Comparison of ENCODE assay signal across 17 mouse cellular contexts in genomic region chr2:70996438-70996837, GRCm38 (mm10). TPM values are rescaled to one million over a fixed set of nuclear protein-coding genes. Genes with fewer than 3 reads are reported as not detected.
A peak's percentile ranks its signal among the peaks of the same experiment; 100 is the strongest.
DNase-seq lines count a peak whose midpoint lies in the region; ATAC-seq and TF ChIP-seq lines count a peak whose summit lies in the region.
"Had no signal": no experiment of that assay in that cellular context is flagged by ENCODE, and none has a peak within 500 bp of the region (broad histone marks: within the 10 kb centered on the region; RNA-seq: fewer than 3 reads in every experiment).

No protein-coding gene starts in this region.

- no peak for TF ChIP-seq POLR2A in thymus, adult 2 months (IDR thresholded peaks at IDR 0.05; ENCODE audit: control insufficient read depth, extremely low read depth, insufficient read depth, low read length, poor library complexity)

- no peaks in the 10 kb centered on the region for H3K27me3 ChIP-seq in megakaryocyte, embryonic 14.5 days (replicated peaks)
- H3K27me3 ChIP-seq in thymus, adult 2 months (ENCODE audit: control insufficient read depth, insufficient read depth, low read length): no peaks in the 10 kb centered on the region
- H3K27me3 ChIP-seq: heart, embryonic 12.5 days had no signal

- peak; percentile 63 for DNase-seq in gastrocnemius, adult 18-20 months (ENCODE audit: low spot score)
- no peak for DNase-seq in gastrocnemius, postnatal 10 days
- DNase-seq in cerebellum, postnatal 25 days: peak; percentile 40 to 65
- DNase-seq in skeletal muscle tissue, adult 2 months (ENCODE audit: low read depth, low spot score): peak; percentile 56
- DNase-seq in thymus, adult 2 months: no peak
- no peak for DNase-seq in spleen, postnatal 36 days (ENCODE audit: low spot score in 2 of 2)
- DNase-seq: kidney, adult 18-20 months; kidney, postnatal 14 days; lung, embryonic 14.5 days; thymus, postnatal 4 days had no signal

- H3K4me1 ChIP-seq in megakaryocyte, embryonic 14.5 days: peaks cover 53% of the 10 kb centered on the region
- peaks cover 14% of the 10 kb centered on the region for H3K4me1 ChIP-seq in thymus, adult 2 months (replicated peaks; ENCODE audit: control insufficient read depth, insufficient read depth, low read length)

- over 99% methylated on average over 7 of the region's 7 CpGs for WGBS in thymus, adult 2 months

- H3K4me3 ChIP-seq in megakaryocyte, embryonic 14.5 days (replicated peaks): peak overlapping the region; percentile 33
- H3K4me3 ChIP-seq in thymus, adult 2 months (ENCODE audit: control insufficient read depth, insufficient read depth, low read length): no peak overlapping the region
- H3K4me3 ChIP-seq: heart, embryonic 12.5 days had no signal

- peaks cover 14% of the 10 kb centered on the region for H3K36me3 ChIP-seq in megakaryocyte, embryonic 14.5 days (replicated peaks; ENCODE audit: low read length)
- no peaks in the 10 kb centered on the region for H3K36me3 ChIP-seq in thymus, adult 2 months (ENCODE audit: control insufficient read depth, insufficient read depth, low read length)
- H3K36me3 ChIP-seq: heart, embryonic 12.5 days had no signal

- ATAC-seq in megakaryocyte, adult 5-6 weeks (ENCODE audit: poor library complexity, severe bottlenecking): no peak
- ATAC-seq: forebrain, embryonic 14.5 days; hindbrain, postnatal 0 days; midbrain, embryonic 16.5 days had no signal

- no peak overlapping the region for H3K27ac ChIP-seq in thymus, adult 2 months (ENCODE audit: control insufficient read depth, insufficient read depth, low read length)
- H3K27ac ChIP-seq: hindbrain, postnatal 0 days; macrophage had no signal

- TF ChIP-seq CTCF in thymus, adult 2 months (IDR thresholded peaks at IDR 0.05; ENCODE audit: borderline replicate concordance, control insufficient read depth, extremely low read depth, insufficient read depth, low read length, poor library complexity): no peak

- H3K9me3 ChIP-seq in megakaryocyte, embryonic 14.5 days: no peaks in the 10 kb centered on the region

RNA-seq across cellular contexts. Expression of gene Dcaf17, which starts 58.7 kb away (rescaled TPM):
- 1 to 10 TPM; 4.2 to 5.1 TPM for total RNA-seq in gastrocnemius, adult 18-20 months (2021)
- total RNA-seq in gastrocnemius, postnatal 10 days (2021): 1 to 10 TPM; 4.4 to 7.5 TPM
- polyA plus RNA-seq in megakaryocyte, embryonic 14.5 days (2012; ENCODE audit: insufficient read depth, low replicate concordance): 2.2 and 4.0 TPM in 2 replicates
- total RNA-seq in megakaryocyte, adult 5-6 weeks (2015): 8.2 and 11.0 TPM in 2 replicates
- 6.5 and 10.2 TPM in 2 replicates for total RNA-seq in megakaryocyte, adult 5-6 weeks (2017)
- polyA plus RNA-seq in thymus, adult 2 months (2012; rRNA removed): 10.2 and 12.0 TPM in 2 replicates

RNA-seq across cellular contexts. Expression of gene Mettl8, which starts 58.9 kb away (rescaled TPM):
- 1 to 10 TPM; 4.3 to 5.4 TPM for total RNA-seq in gastrocnemius, adult 18-20 months (2021)
- 1 to 10 TPM; 7.4 to 8.7 TPM for total RNA-seq in gastrocnemius, postnatal 10 days (2021)
- 2.9 and 8.6 TPM in 2 replicates for polyA plus RNA-seq in megakaryocyte, embryonic 14.5 days (2012; ENCODE audit: insufficient read depth, low replicate concordance)
- total RNA-seq in megakaryocyte, adult 5-6 weeks (2015): 8.2 and 13.2 TPM in 2 replicates
- 6.4 and 8.4 TPM in 2 replicates for total RNA-seq in megakaryocyte, adult 5-6 weeks (2017)
- polyA plus RNA-seq in thymus, adult 2 months (2012; rRNA removed): 17.2 and 18.9 TPM in 2 replicates

Comparison
In these comparisons a context has a peak if more than half of its experiments do, and no peak if none do; other contexts are left out.
1. DNase-seq: peak in gastrocnemius, adult 18-20 months (single experiment), cerebellum, postnatal 25 days (2 of 2) and skeletal muscle tissue, adult 2 months (single experiment); none in gastrocnemius, postnatal 10 days (single experiment), thymus, adult 2 months (single experiment) and spleen, postnatal 36 days (0 of 2).